Mouse (Mus musculus) left cerebral cortex, adult 2 months (tissue): ENCODE measurements around the gene St6galnac6. TPM values are rescaled to one million over a fixed set of nuclear protein-coding genes. Genes with fewer than 3 reads are reported as not detected.

Source experiments
- DNase-seq, 2 experiments: peaks; one replicate each; pipeline ENCODE4 v3.0.0; 2021 to 2022; ENCODE audit warnings: low spot score in 2 of 2, mixed read lengths in 1 of 2; ENCODE audit errors: extremely low spot score in 1 of 2
- H3K27ac ChIP-seq: fragments of 200-600 bp; 2 replicates; pipeline ENCODE4 v1.8.1; 2022
- H3K4me3 ChIP-seq: fragments of 200-600 bp; 2 replicates; pipeline ENCODE4 v1.8.1; 2022
- CTCF ChIP-seq: fragments of 200-600 bp; IDR thresholded peaks from 2 replicates; pipeline ENCODE4 v1.8.1; 2022; ENCODE audit warnings: antibody characterized with exemption, mild to moderate bottlenecking, moderate library complexity
- intact Hi-C: fragments of 180-260 bp; cut with DNase I; formaldehyde crosslinking; loops from one replicate; pipeline ENCODE4 v1.15.1; 2025
- total RNA-seq, 2 experiments: library from RNA; stranded (reverse); gene quantifications; 2 replicates each; pipeline ENCODE4 v1.2.3; 2021

Gene St6galnac6
- total RNA-seq, 2 experiments from 2014 or later = 122 to 133 TPM

DNA sequence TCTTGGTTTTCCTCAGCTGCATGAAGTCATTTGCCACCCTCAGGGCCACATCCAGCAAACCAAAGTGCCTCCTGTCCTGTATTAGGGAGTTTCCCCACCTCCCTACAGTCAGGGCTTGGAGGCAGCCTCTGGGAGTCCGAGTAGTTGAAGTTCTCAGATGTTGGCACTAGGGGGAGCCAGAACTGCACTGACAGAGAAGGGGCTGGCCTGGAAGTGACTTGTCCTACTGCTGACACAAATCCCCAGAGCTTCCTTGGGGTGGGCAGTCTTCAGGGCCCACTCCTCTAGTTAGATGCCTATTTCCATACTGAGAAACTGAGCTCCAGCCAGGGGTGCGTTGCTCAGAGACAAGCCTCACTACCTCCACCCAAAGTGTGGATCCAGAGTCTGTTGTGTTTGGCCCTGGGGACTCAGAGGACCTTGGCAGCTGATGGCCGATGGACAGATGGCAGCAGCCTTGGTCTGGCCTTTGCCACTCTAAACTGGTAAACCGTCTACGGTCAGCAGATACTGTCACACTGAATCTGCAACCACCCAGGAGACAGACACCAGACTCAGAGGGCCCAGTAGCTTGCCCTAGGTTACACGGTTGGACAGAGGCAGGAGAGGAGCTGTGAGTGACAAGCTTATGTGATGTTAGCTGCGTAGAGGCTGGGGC is 32.4 kb downstream of the St6galnac6 start:
- intact Hi-C loops = loop anchor here (1.0 to 5.0 kb wide), 2 partner anchors 57 to 125 kb away; partner anchors contain the start of gene Tor2a
- H3K4me3 ChIP-seq = no peak overlapping the region
- DNase-seq = peak; percentile 76 to 83
- no peak overlapping the region; the same call in 1 of the 2 replicates for H3K27ac ChIP-seq
- TF ChIP-seq CTCF = peak; percentile 96

DNA sequence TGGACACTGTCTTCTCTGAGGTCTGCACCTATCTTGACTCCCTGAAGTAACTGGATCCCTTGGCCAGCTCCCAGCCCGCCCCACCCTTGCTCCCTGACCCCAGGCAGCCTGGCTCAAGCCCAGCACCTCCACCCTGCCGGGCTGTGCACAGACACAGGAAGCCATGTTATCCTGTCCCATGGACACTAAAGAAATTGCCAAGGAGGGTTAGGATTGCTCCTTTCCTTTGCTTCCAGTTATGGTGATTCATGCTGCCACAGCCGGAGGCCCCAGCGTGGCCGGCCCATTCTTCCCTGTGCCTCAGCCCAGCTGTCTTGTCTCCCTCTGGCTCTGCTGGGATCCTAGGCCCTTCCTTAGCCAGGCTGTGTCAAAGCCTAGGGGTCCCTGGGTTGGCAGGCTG is 34.2 kb downstream of the St6galnac6 start:
- Histone ChIP-seq H3K27ac (peak overlapping the region; percentile 21; the same call in 1 of the 2 replicates), H3K4me3 (no peak overlapping the region)
- TF ChIP-seq CTCF = no peak
- intact Hi-C loops = loop anchor here (5.0 kb wide), 1 partner anchor 124 kb away; the partner anchor contains the start of gene Tor2a
- no peak for DNase-seq

- Histone ChIP-seq H3K4me3 (no peak overlapping the region), H3K27ac (peak overlapping the region; percentile 21; the same call in 1 of the 2 replicates)
- no peak for DNase-seq
- TF ChIP-seq CTCF = no peak
- intact Hi-C loops = loop anchor here (5.0 kb wide), 1 partner anchor 123 kb away; the partner anchor contains the start of gene Tor2a
Observed at GRCm38 (mm10) chr2:32634277-32635105, 35.0 kb downstream of the St6galnac6 start.

- TF ChIP-seq CTCF = no peak
- intact Hi-C loops = no loop called here
- no peak for DNase-seq
- no peak overlapping the region for H3K27ac ChIP-seq
- no peak overlapping the region for H3K4me3 ChIP-seq
Observed at GRCm38 (mm10) chr2:32636617-32637016, 37.1 kb downstream of the St6galnac6 start.

- Histone ChIP-seq H3K27ac (no peak overlapping the region), H3K4me3 (no peak overlapping the region)
- intact Hi-C loops = no loop called here
- no peak for DNase-seq
- no peak for TF ChIP-seq CTCF
Observed at GRCm38 (mm10) chr2:32637778-32638281, 38.3 kb downstream of the St6galnac6 start.

- intact Hi-C loops = no loop called here
- H3K4me3 ChIP-seq = no peak overlapping the region
- TF ChIP-seq CTCF = no peak
- DNase-seq = no peak
- no peak overlapping the region for H3K27ac ChIP-seq
Observed at GRCm38 (mm10) chr2:32639632-32640031, 40.1 kb downstream of the St6galnac6 start.

DNA sequence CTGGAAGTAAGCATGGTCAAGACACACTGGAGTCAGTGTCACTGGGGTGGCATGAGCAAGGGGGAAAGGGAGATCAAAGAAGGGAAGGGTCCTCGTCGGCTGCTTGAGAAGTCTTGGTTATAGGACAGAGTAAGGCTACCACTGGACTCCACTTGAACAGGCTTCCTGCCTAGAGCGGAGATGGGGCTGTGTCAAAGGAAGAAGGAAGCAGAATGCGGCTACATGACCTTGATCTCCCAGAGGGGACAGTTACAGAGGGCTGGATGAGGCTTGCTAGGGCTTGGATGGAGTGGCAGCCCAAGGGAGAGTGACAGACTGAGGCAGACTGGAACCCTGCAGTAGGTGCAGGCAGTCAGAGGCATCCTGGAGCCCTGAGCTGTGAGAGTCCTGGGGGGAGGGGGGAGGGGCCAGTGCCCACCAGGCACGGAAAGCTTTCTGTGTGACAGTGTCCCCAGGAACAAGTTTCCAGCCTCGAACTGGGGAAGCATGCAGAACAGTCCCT is 41.1 kb downstream of the St6galnac6 start:
- intact Hi-C loops = no loop called here
- DNase-seq = no peak
- no peak overlapping the region for H3K27ac ChIP-seq
- no peak overlapping the region for H3K4me3 ChIP-seq
- no peak for TF ChIP-seq CTCF

DNA sequence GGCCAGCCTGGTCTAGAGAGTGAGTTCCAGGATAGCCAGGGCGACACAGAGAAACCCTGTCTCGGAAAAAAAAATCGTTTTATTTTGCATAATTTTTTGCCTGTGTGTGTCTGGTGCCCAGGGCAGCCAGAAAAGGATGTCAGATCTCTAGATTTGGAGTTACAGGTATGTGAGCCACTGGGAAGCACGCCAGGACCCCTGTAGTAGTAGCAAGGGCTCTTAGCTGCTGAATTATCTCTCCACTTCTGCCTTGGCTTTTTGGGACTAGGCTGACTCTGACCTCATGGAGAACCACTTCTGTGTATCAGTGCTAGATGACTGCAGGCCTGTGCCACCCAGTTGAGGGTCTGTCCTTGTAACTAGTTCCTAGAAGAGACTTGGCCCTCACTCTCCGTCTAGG is 42.3 kb downstream of the St6galnac6 start:
- no peak for TF ChIP-seq CTCF
- Histone ChIP-seq H3K27ac (no peak overlapping the region), H3K4me3 (no peak overlapping the region)
- DNase-seq = no peak
- intact Hi-C loops = no loop called here

- no peak for DNase-seq
- H3K4me3 ChIP-seq = no peak overlapping the region
- TF ChIP-seq CTCF = no peak
- no peak overlapping the region for H3K27ac ChIP-seq
- intact Hi-C loops = no loop called here
Observed at GRCm38 (mm10) chr2:32642813-32643212, 43.3 kb downstream of the St6galnac6 start.

DNA sequence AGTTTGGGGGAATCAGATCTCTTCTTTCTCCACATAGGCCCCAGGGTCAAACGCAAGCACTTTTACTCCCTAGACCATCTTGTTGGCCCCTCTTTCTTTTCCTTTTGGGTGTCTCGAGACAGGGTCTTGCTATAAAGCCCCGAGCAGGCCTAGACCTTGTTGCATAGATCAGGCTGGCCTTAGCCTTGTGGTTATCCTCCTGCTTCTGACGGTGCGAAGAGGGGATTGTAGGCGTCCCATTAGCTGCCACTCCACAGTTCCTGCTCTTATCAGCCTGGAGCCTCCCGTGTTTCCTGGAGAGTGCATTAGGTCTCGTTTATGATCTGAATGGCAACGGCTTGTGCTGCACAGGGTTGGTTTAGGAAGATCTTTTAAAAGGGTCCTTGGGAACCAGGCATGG is 44.6 kb downstream of the St6galnac6 start:
- Histone ChIP-seq H3K4me3 (no peak overlapping the region), H3K27ac (no peak overlapping the region)
- TF ChIP-seq CTCF = no peak
- intact Hi-C loops = no loop called here
- DNase-seq = no peak

- intact Hi-C loops = no loop called here
- Histone ChIP-seq H3K4me3 (no peak overlapping the region), H3K27ac (no peak overlapping the region)
- DNase-seq = no peak
- TF ChIP-seq CTCF = no peak
Observed at GRCm38 (mm10) chr2:32644799-32645475, 45.4 kb downstream of the St6galnac6 start.
